Mouse (Mus musculus): ENCODE results near the gene Satb2. TPM values are rescaled to one million over a fixed set of nuclear protein-coding genes. Genes with fewer than 3 reads are reported as not detected.

Gene Satb2
- total and polyA plus RNA-seq, 3 experiments: not detected

GRCm38 (mm10) chr1:56953538-56953937 is 24.9 kb downstream of the Satb2 start:
- H3K4me1 ChIP-seq (ENCODE audit: control insufficient read depth in 1 of 2, insufficient read depth in 2 of 2, low read length in 2 of 2): no peaks in the 10 kb centered on the region
- no peak overlapping the region for H3K9ac ChIP-seq (ENCODE audit: control insufficient read depth, low read depth, low read length, poor library complexity, severe bottlenecking)
- no peaks in the 10 kb centered on the region for H3K36me3 ChIP-seq (ENCODE audit: control insufficient read depth in 1 of 2, insufficient read depth in 2 of 2, low read length in 2 of 2)
- H3K27me3 ChIP-seq (ENCODE audit: control insufficient read depth in 1 of 2, insufficient read depth in 2 of 2, low read length in 2 of 2): no peaks in the 10 kb centered on the region
- TF ChIP-seq MXI1 (IDR thresholded peaks at IDR 0.05; ENCODE audit: low read depth, low read length) (no peak), MAZ (IDR thresholded peaks at IDR 0.05; ENCODE audit: low read depth, low read length) (no peak), E2F4 (IDR thresholded peaks at IDR 0.05; ENCODE audit: borderline replicate concordance, low read depth, low read length) (no peak), TBP (IDR thresholded peaks at IDR 0.05; ENCODE audit: low read depth, low read length) (no peak), EP300 (IDR thresholded peaks at IDR 0.05; ENCODE audit: low read depth in 1 of 2, low read length in 2 of 2) (no peak), MAX (IDR thresholded peaks at IDR 0.05; ENCODE audit: low read length) (no peak), USF1 (IDR thresholded peaks at IDR 0.05; ENCODE audit: low read depth, low read length) (no peak), POLR2AphosphoS5 (IDR thresholded peaks at IDR 0.05; ENCODE audit: borderline replicate concordance, low read depth, low read length) (no peak), USF2 (IDR thresholded peaks at IDR 0.05; ENCODE audit: borderline replicate concordance in 1 of 2, insufficient read depth in 1 of 2, low read depth in 1 of 2, low read length in 2 of 2) (no peak), NELFE (IDR thresholded peaks at IDR 0.05; ENCODE audit: low read depth, low read length) (no peak), ETS1 (IDR thresholded peaks at IDR 0.05; ENCODE audit: low read depth, low read length) (no peak), UBTF (IDR thresholded peaks at IDR 0.05; ENCODE audit: borderline replicate concordance, insufficient read depth, low read depth, low read length) (no peak), NRF1 (IDR thresholded peaks at IDR 0.05; ENCODE audit: insufficient read depth, low read depth, low read length, poor library complexity, severe bottlenecking) (no peak), SIN3A (IDR thresholded peaks at IDR 0.05; ENCODE audit: low read length) (no peak), POLR2AphosphoS2 (IDR thresholded peaks at IDR 0.05; ENCODE audit: low read length) (no peak)
- H3K4me3 ChIP-seq (ENCODE audit: control insufficient read depth in 1 of 2, insufficient read depth in 1 of 2, low read depth in 2 of 2, low read length in 2 of 2): no peak overlapping the region
- no peaks in the 10 kb centered on the region for H3K79me2 ChIP-seq (ENCODE audit: control insufficient read depth, insufficient read depth, low read length, poor library complexity)
- DNase-seq (ENCODE audit: low read depth, low spot score): no peak
- H3K27ac ChIP-seq (ENCODE audit: control insufficient read depth, low read depth, low read length): no peak overlapping the region
- no peaks in the 10 kb centered on the region for H3K9me3 ChIP-seq (replicated peaks; ENCODE audit: insufficient read depth, low read length)

DNA sequence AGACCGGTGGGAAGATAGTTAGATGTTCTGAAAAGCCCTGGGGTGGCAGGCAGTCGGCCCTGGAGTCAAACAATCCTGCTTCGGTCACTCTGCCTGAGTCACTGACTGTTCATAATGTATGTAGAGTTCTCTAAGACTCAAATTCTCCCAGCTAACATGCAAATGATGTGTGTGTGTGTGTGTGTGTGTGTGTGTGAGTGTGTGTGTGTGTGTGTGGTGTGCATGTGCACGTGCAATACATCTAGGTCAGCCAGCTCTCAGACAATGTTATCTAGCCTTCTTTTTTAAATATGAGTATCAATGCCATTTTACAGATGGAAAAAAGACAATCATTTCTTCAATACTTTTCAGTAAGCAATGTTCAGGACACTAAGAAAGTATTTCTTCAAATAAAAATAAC is 26.5 kb downstream of the Satb2 start:
- H3K9me3 ChIP-seq (replicated peaks; ENCODE audit: insufficient read depth, low read length): no peaks in the 10 kb centered on the region
- no peaks in the 10 kb centered on the region for H3K36me3 ChIP-seq (ENCODE audit: control insufficient read depth in 1 of 2, insufficient read depth in 2 of 2, low read length in 2 of 2)
- no peak overlapping the region for H3K27ac ChIP-seq (ENCODE audit: control insufficient read depth, low read depth, low read length)
- TF ChIP-seq USF2 (IDR thresholded peaks at IDR 0.05; ENCODE audit: borderline replicate concordance in 1 of 2, insufficient read depth in 1 of 2, low read depth in 1 of 2, low read length in 2 of 2) (no peak), ZMIZ1 (IDR thresholded peaks at IDR 0.05; ENCODE audit: low read depth, low read length) (no peak), TAL1 (IDR thresholded peaks at IDR 0.05; ENCODE audit: low read length) (no peak), MYC (IDR thresholded peaks at IDR 0.05; ENCODE audit: low read depth, low read length) (no peak), NRF1 (IDR thresholded peaks at IDR 0.05; ENCODE audit: insufficient read depth, low read depth, low read length, poor library complexity, severe bottlenecking) (no peak), POLR2AphosphoS5 (IDR thresholded peaks at IDR 0.05; ENCODE audit: borderline replicate concordance, low read depth, low read length) (no peak), MAX (IDR thresholded peaks at IDR 0.05; ENCODE audit: low read length) (no peak), MEF2A (IDR thresholded peaks at IDR 0.05; ENCODE audit: extremely low read depth, insufficient replicate concordance, low read depth, low read length, poor library complexity, severe bottlenecking) (no peak), ELF1 (IDR thresholded peaks at IDR 0.05; ENCODE audit: low read depth, low read length) (no peak), UBTF (IDR thresholded peaks at IDR 0.05; ENCODE audit: borderline replicate concordance, insufficient read depth, low read depth, low read length) (no peak), CHD2 (IDR thresholded peaks at IDR 0.05; ENCODE audit: low read length) (no peak), GABPA (IDR thresholded peaks at IDR 0.05; ENCODE audit: low read depth, low read length) (no peak), BHLHE40 (IDR thresholded peaks at IDR 0.05; ENCODE audit: borderline replicate concordance, low read depth, low read length) (no peak)
- no peaks in the 10 kb centered on the region for H3K79me2 ChIP-seq (ENCODE audit: control insufficient read depth, insufficient read depth, low read length, poor library complexity)
- no peaks in the 10 kb centered on the region for H3K27me3 ChIP-seq (ENCODE audit: control insufficient read depth in 1 of 2, insufficient read depth in 2 of 2, low read length in 2 of 2)
- H3K4me1 ChIP-seq (ENCODE audit: control insufficient read depth in 1 of 2, insufficient read depth in 2 of 2, low read length in 2 of 2): no peaks in the 10 kb centered on the region
- H3K9ac ChIP-seq (ENCODE audit: control insufficient read depth, low read depth, low read length, poor library complexity, severe bottlenecking): no peak overlapping the region
- no peak for DNase-seq (ENCODE audit: low read depth, low spot score)
- no peak overlapping the region for H3K4me3 ChIP-seq (ENCODE audit: control insufficient read depth in 1 of 2, insufficient read depth in 1 of 2, low read depth in 2 of 2, low read length in 2 of 2)

Data from MEL (cell line).